Mouse (Mus musculus): ENCODE results near the gene Abhd8. TPM values are rescaled to one million over a fixed set of nuclear protein-coding genes. Genes with fewer than 3 reads are reported as not detected.

Abhd8 gene
- total RNA-seq, 1 experiment from 2014 or later = 2.2 TPM

Other genes starting within 250 kb of the Abhd8 start
- gene Myo9b, start 190.9 kb downstream of the Abhd8 start, total RNA-seq (2017) = 71.0 to 99.2 TPM (median 72.2 TPM) in 3 replicates
- 45.5 to 77.0 TPM (median 73.5 TPM) in 3 replicates for gene Haus8, start 190.7 kb downstream of the Abhd8 start, total RNA-seq (2017)
- 172 to 275 TPM (median 266 TPM) in 3 replicates for gene Use1, start 96.8 kb downstream of the Abhd8 start, total RNA-seq (2017)
- 11.9 to 24.2 TPM (median 16.3 TPM) in 3 replicates for gene Ocel1, start 92.4 kb downstream of the Abhd8 start, total RNA-seq (2017)
- 3.4 to 11.6 TPM (median 9.4 TPM) in 3 replicates for gene Nr2f6, start 81.7 kb downstream of the Abhd8 start, total RNA-seq (2017)
- gene Ushbp1, start 67.9 kb downstream of the Abhd8 start, total RNA-seq (2017) = 0.10 TPM in 1 of 3 replicates, not detected in the others
- 49.7 to 68.7 TPM (median 61.4 TPM) in 3 replicates for gene Babam1, start 66.8 kb downstream of the Abhd8 start, total RNA-seq (2017)
- 0.48 TPM in 1 of 3 replicates, not detected in the others for gene Ankle1, start 57.6 kb downstream of the Abhd8 start, total RNA-seq (2017)
- 5.7 to 17.9 TPM (median 13.7 TPM) in 3 replicates for gene Mrpl34, start 1.3 kb upstream of the Abhd8 start, total RNA-seq (2017)
- gene Dda1, start 5.5 kb upstream of the Abhd8 start, total RNA-seq (2017) = 33.6 to 53.8 TPM (median 42.4 TPM) in 3 replicates
- gene Ano8, start 22.3 kb upstream of the Abhd8 start, total RNA-seq (2017) = 4.7 to 11.0 TPM (median 8.5 TPM) in 3 replicates
- gene Gtpbp3, start 24.4 kb upstream of the Abhd8 start, total RNA-seq (2017) = 16.0 to 22.2 TPM (median 16.4 TPM) in 3 replicates
- not detected in 3 replicates for gene Plvap, start 48.1 kb upstream of the Abhd8 start, total RNA-seq (2017)
- not detected in 3 replicates for gene Ccdc194, start 62.1 kb upstream of the Abhd8 start, total RNA-seq (2017)
- 25.5 to 51.2 TPM (median 32.9 TPM) in 3 replicates for gene Bst2, start 73.8 kb upstream of the Abhd8 start, total RNA-seq (2017)
- 13.9 to 34.3 TPM (median 20.5 TPM) in 3 replicates for gene Mvb12a, start 79.3 kb upstream of the Abhd8 start, total RNA-seq (2017)
- 0.29 TPM in 1 of 3 replicates, not detected in the others for gene Tmem221, start 95.2 kb upstream of the Abhd8 start, total RNA-seq (2017)
- not detected in 3 replicates for gene Nxnl1, start 102.9 kb upstream of the Abhd8 start, total RNA-seq (2017)
- gene Slc27a1, start 105.2 kb upstream of the Abhd8 start, total RNA-seq (2017) = 0.53 to 1.2 TPM (median 0.76 TPM) in 3 replicates
- gene Pgls, start 128.5 kb upstream of the Abhd8 start, total RNA-seq (2017) = 31.2 to 49.8 TPM (median 36.8 TPM) in 3 replicates
- gene Fam129c, start 134.0 kb upstream of the Abhd8 start, total RNA-seq (2017) = 6.3 to 12.8 TPM (median 6.9 TPM) in 3 replicates
- gene Colgalt1, start 147.3 kb upstream of the Abhd8 start, total RNA-seq (2017) = 39.9 to 78.4 TPM (median 65.4 TPM) in 3 replicates
- 0.21 to 0.97 TPM (median 0.29 TPM) in 3 replicates for gene Unc13a, start 208.1 kb upstream of the Abhd8 start, total RNA-seq (2017)
- 7.1 to 25.6 TPM (median 11.2 TPM) in 3 replicates for gene Jak3, start 212.6 kb upstream of the Abhd8 start, total RNA-seq (2017)
- gene Insl3, start 225.6 kb upstream of the Abhd8 start, total RNA-seq (2017) = 14.1 TPM in 1 of 3 replicates, not detected in the others
- 0.29 to 0.75 TPM in 2 of 3 replicates, not detected in the other for gene B3gnt3, start 238.1 kb upstream of the Abhd8 start, total RNA-seq (2017)

Data from monocyte, adult 5-6 weeks (primary cell).